Mouse (Mus musculus): ENCODE data around the gene Svs5. TPM values are rescaled to one million over a fixed set of nuclear protein-coding genes. Genes with fewer than 3 reads are reported as not detected.
"Not testable (repeated sequence)": the region's sequence is repeated elsewhere in the genome, so short reads cannot be mapped to it uniquely, and the experiment has no call there.

Svs5 gene
- polyA plus RNA-seq (2017; shearing (Covaris generic)), result not detected

DNA sequence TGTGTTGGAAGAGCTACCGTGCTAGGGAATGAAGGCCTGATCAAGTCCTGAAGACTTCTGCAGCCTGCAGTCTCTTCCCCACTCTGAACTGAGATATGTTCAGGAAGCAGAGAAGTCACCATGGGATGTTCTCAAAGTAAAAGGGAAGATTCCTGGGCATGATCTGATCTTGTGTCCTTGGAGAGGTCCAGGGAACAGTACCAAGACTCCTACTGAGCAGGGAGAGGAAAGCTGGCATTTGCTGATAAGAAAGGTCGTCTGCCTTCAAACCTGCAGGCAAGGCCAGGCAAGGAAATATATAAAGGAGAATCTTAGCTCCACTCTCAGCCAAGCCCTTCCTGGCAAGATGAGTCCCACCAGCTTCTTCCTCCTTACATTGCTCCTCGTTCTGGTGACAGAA lies at the start of gene Svs5:
Gene Svs5 (plus strand): TSS at position 301 of the 400 bp plus-strand sequence.
- ATAC-seq, result not testable (repeated sequence)

- ATAC-seq, result not testable (repeated sequence)
Observed at GRCm38 (mm10) chr2:164288968-164289367, 43.6 kb upstream of the Svs5 start, which contains the start of gene Svs3a. Gene Svs3a (plus strand): TSS chr2:164289268.

DNA sequence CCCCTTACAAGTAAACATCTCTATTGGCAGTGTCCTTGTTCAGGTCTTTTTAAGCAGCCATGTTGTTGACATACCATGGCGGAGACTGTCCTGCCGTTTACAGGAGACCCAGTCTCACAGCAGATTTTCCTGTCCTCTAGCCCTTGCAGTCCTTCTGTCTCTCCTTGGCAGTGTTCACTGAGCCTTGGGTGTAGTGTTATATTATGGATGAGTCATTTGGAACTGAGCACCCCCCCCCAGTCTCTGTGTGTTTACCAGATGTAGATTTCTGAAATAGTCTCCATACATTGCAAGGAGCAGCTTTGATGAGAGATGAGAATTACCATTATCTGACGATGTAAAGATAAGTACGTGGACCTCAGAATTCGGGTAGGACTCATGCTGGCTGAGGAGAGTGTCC lies 19.9 kb upstream of the Svs5 start:
- no peak for ATAC-seq

GRCm38 (mm10) chr2:164315460-164315859 lies 17.1 kb upstream of the Svs5 start:
- ATAC-seq, result not testable (repeated sequence)

DNA sequence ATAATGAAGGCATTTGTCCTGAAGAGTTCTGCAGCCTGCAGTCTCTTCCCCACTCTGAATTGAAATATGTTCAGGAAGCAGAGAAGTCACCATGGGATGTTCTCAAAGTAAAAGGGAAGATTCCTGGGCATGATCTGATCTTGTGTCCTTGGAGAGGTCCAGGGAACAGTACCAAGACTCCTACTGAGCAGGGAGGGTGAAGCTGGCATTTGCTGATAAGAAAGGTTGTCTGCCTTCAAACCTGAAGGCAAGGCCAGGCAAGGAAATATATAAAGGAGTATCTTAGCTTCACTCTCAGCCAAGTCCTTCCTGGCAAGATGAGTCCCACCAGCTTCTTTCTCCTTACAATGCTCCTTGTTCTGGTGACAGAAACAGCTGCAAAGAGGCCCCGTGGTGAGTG lies 16.1 kb upstream of the Svs5 start, which contains the start of gene Svs6:
Gene Svs6 (plus strand): TSS at position 301 of the 400 bp plus-strand sequence.
- not testable (repeated sequence) for ATAC-seq

- ATAC-seq, result no peak
Observed at GRCm38 (mm10) chr2:164320983-164321382, 11.6 kb upstream of the Svs5 start.

DNA sequence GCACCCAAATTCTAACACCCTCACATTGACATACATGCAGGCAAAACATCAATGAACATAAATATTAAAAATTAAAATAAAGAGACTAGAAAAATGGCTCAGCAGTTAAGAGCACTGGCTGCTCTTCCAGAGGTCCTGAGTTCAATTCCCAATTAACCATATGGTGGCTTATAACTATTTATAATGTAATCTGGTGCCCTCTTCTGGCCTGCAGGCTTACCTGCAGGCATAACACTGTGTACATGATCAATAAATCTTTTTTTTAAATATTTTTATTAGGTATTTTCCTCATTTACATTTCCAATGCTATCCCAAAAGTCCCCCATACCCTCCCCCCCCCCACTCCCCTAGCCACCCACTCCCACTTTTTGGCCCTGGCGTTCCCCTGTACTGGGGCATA lies 11.2 kb downstream of the Svs5 start:
- not testable (repeated sequence) for ATAC-seq

DNA sequence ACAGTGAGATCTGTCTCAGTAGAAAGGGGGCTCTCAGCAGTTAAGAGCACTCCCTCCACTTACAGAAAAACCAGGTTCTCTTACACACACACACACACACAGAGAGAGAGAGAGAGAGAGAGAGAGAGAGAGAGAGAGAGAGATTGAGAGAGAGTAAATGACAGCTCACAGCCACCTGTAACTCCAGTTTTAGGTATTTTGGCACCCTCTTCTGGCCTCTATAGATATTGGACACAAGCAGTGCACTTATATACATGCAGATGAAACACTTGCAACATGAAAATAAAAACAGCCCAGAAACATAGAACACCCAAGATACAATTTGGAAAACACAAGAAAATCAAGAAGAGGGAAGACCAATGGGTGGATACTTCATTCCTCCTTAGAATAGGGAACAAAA lies 15.2 kb downstream of the Svs5 start:
- ATAC-seq, result not testable (repeated sequence)

DNA sequence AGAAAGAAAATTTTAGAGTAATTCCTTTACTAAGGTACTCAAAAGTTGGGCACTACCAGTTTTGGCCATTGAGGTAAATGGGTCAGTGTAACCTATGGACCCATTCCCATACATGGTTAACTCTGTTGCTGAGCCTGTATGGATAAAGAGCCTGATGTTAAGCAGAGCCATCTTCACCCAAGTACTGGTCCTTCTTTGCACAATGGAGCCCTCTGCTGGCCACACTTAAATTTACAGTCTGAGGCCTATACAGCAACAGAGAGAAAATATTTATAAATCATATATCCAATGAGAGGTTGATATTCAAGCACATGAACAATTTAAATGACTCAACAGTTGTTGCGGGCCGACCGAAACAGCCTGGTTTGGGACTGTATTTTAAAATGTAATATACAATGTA lies 16.4 kb downstream of the Svs5 start:
- no peak for ATAC-seq

DNA sequence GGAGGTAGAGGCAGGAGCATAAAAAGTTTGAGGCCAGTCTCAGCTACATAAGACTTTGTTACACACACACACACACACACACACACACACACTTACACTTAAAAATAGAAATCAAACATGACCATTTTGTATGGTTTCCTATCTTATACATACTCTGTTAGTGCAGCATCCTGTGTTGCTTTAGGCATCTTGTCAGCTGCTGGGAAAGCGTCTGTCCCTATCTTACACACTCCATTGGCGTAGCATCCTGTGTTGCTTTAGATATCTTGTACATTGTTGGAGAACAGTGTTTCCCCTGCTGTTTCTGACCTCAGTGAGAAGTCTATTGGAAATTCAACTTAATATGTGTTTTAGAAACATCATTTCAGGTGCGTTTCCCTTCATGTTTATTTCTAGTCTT lies 20.2 kb downstream of the Svs5 start:
- ATAC-seq, result no peak

DNA sequence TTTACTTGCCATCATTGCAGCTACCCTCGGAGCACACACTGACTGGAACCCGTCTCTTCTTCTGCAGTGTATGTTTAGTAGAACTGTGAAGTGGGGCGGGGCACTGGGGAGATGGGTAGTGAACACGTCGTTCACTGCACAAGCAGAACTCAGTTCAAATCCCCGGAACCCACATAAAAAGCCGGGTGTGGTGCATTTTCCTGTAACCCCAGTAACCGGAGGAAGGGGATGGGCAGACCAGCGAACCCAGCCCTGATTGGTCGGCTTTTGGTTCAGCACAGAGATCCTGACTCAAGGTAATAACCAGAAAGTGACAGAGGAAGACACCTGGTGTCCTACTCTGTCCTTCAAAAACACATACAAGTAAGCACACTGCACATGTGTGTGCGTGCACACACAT lies 20.8 kb downstream of the Svs5 start:
- no peak for ATAC-seq

- no peak for ATAC-seq
Observed at GRCm38 (mm10) chr2:164356177-164356967, 23.8 kb downstream of the Svs5 start.

GRCm38 (mm10) chr2:164358373-164358772 lies 25.8 kb downstream of the Svs5 start:
- ATAC-seq, result no peak

DNA sequence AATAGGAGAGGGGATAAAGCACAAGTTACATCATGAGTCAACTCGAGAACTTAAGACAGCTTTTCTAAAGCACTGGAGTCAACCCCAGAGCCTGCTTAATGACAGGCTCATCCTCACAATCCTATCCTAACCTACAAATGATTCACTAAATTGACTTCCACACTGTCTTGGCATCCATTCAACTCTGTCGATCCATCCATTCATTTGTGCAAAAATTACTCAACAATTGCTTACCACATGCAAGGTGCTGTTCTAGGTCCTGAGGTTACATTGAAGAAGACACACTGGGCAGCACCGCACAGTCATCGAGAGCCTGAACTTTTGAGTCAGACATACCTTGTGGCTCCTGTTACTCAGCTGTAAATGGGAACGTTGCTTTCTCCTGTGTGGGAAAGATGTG lies 26.5 kb downstream of the Svs5 start:
- no peak for ATAC-seq

DNA sequence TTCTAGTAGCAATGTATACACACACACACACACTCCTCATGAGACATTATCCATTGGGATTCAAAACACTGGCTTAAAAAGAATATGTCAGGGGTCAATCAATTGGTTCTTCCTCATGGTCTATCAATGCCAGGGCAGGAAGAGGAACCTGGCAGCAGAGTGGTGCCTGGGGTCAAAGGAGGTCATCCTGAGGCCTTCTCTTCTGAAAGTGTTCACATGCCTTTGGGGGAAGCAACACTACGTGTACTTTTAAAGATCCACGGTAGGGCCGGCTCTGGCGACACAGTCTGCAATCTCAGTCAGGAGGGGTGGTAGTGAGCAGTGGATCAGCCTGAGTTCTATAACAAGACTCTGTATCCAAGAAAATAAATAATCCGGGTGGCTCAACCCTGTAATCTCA lies 27.1 kb downstream of the Svs5 start:
- no peak for ATAC-seq

DNA sequence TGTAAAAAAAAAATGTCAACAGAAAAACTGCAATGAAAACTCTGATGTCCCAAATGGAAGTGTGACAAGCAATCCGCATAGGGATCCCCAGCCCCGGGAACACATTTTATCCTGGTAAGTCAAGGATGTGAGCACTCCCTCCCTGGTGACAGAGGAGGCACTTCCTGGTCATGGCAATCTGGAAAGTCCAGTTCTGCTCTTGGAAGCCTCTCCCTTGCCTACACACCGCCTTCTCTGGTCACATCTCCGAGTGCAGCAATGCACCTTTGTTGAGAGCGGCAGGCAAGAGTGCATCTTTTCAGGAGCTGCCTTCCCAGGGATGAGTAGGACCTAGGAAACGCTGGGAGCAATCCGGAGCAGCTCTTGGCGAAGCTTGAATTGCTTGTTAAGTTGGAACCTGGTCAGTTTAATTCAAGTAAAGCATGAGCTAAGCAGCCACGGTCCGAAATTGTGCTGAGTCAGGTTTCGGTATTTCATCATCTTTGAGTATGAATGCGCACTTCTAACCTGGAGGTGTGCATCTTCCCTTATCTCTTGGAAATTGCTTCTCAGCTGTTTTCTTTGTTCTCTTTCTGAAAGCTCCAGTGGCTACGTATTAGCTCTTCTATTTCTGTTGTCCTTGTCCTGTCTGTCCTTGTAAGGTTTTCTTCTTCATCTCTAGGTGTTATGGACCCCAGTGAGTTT lies 28.6 kb downstream of the Svs5 start:
- no peak for ATAC-seq

GRCm38 (mm10) chr2:164366947-164367346 lies 34.4 kb downstream of the Svs5 start:
- ATAC-seq, result no peak

GRCm38 (mm10) chr2:164368620-164369105 lies 36.1 kb downstream of the Svs5 start:
- no peak for ATAC-seq

DNA sequence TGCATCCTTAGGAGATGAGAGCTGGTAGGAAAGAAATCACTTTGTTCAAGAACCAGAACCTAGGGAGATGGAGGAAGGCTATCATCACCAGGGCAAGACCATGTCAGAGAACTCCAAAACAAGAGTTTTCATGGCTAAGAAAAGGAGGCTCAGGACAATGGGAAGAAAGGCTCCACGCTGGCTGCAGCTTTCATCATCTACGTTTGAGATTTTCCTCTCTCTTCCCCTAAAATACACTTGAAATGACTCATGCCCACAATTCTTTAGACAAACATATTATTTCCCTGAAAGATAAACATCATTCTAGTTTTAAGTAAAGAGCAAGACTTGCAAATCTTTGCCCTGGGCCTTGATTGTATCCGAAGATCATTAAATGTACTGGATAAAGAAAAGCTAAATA lies 38.8 kb downstream of the Svs5 start:
- no peak for ATAC-seq

DNA sequence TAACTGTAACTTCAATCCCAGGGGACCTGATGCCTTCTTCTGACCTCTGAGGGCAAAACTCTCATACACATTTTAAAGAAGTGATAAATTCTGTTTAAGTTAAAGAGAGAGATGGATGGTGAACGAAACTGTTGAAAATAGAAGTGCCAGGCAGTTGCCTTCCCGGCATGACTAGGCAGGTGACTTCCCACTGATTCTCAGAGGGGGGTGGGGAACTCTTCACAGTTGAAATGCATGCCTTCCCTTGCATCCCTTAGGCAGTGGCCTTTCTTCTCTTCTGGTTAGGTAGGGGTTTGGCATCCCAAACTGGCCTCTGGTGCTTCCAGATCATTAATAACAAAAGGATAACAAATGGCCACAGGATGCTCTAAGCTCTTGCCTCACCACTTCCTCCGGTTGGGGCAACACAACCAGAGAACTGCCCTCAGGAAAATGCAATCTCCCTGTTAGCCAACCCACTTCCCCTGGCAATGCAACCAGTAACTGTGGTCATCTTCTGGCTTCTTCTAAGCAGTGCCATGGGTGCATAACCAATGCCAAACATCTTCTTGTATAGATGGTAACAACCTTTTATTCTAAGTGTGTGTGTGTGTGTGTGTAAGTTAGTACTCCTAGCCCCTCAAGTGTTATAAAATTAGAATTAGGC lies 40.0 kb downstream of the Svs5 start:
- no peak for ATAC-seq

DNA sequence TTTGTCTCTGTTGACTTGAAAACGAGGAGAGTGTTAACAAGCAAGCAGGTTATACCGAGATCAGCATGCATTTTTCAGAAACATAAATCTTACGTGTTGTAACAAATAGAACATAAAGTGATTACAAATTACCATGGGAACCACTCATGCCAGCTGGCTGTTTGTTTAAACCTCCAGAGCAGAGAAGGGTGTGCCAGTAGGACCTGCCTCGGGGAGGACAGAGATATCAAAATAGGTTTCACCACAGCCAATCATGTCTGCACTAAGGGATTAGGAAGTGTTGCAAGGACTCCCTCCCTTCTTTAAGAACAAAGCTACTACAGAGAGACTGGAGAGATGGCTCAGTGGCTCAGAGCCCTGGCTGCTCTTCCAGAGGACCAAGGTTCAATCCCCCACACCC lies 40.6 kb downstream of the Svs5 start:
- no peak for ATAC-seq

GRCm38 (mm10) chr2:164377478-164378426 lies 45.2 kb downstream of the Svs5 start:
- ATAC-seq, result no peak

Measured in activated CD4-positive, CD25-positive, alpha-beta regulatory T cell, adult 4 months (primary cell).